In genomic region chr1:184918227-184918888, GRCm38 (mm10) we compare ENCODE assay signal across 10 mouse cellular contexts. TPM values are rescaled to one million over a fixed set of nuclear protein-coding genes. Genes with fewer than 3 reads are reported as not detected.
A peak's percentile ranks its signal among the peaks of the same experiment; 100 is the strongest.
DNase-seq lines count a peak whose midpoint lies in the region; ATAC-seq and TF ChIP-seq lines count a peak whose summit lies in the region.
"Had no signal": no experiment of that assay in that cellular context is flagged by ENCODE, and none has a peak within 500 bp of the region (broad histone marks: within the 10 kb centered on the region; RNA-seq: fewer than 3 reads in every experiment).

No protein-coding gene starts in this region.

- 0 out of 2 replicates have a peak, but pooled peaks cover 2% of the 10 kb centered on the region for H3K27me3 ChIP-seq in E14TG2a.4 (ENCODE audit: insufficient read depth, low read length)
- H3K27me3 ChIP-seq: heart, embryonic 13.5 days had no signal

- H3K9me3 ChIP-seq in E14TG2a.4 (ENCODE audit: low read length) = no peaks in the 10 kb centered on the region
- H3K9me3 ChIP-seq: heart, embryonic 13.5 days had no signal

- DNase-seq in left cerebral cortex, adult 2 months (ENCODE audit: extremely low spot score in 1 of 2, low spot score in 2 of 2) = no peak
- DNase-seq in left cerebral cortex, postnatal 25 days (ENCODE audit: low spot score in 2 of 2) = no peak
- DNase-seq in brain, adult 2 months (ENCODE audit: low read depth, low spot score) = peak; percentile 36
- no peak for DNase-seq in urinary bladder, adult 18-20 months (ENCODE audit: low spot score in 2 of 2)
- no peak for DNase-seq in urinary bladder, adult 2 months (ENCODE audit: low spot score)
- no peak for DNase-seq in cerebellum, adult 18-20 months
- DNase-seq: kidney, postnatal 14 days had no signal

- H3K27ac ChIP-seq in left cerebral cortex, adult 2 months = no peak overlapping the region
- H3K27ac ChIP-seq: heart, embryonic 13.5 days had no signal

- intact Hi-C loops in left cerebral cortex, adult 2 months (cut with DNase I) = no loop called here
- intact Hi-C loops in left cerebral cortex, postnatal 25 days (cut with DNase I) = no loop called here

- 0 out of 2 replicates have a peak, but pooled peaks cover 2% of the 10 kb centered on the region for H3K4me1 ChIP-seq in E14TG2a.4 (replicated peaks; ENCODE audit: low read depth, low read length)
- H3K4me1 ChIP-seq: heart, embryonic 13.5 days had no signal

- peak; percentile 57 for TF ChIP-seq CTCF in left cerebral cortex, adult 2 months (IDR thresholded peaks at IDR 0.05)
- TF ChIP-seq CTCF in E14TG2a.4 (conservative IDR thresholded peaks at IDR 0.05; ENCODE audit: low read length) = peak; percentile 81

- peak; percentile 93 for ATAC-seq in megakaryocyte progenitor cell, adult 5-6 weeks (replicated peaks; ENCODE audit: poor library complexity)

- no peaks in the 10 kb centered on the region for H3K36me3 ChIP-seq in E14TG2a.4 (ENCODE audit: insufficient read depth, low read length)

- no peak overlapping the region for H3K4me3 ChIP-seq in left cerebral cortex, adult 2 months
- no peak overlapping the region for H3K4me3 ChIP-seq in E14TG2a.4 (replicated peaks; ENCODE audit: low read length)
- H3K4me3 ChIP-seq: heart, embryonic 13.5 days had no signal

RNA-seq across cellular contexts. Expression of gene C130074G19Rik, which starts 35.3 kb away (rescaled TPM):
- total RNA-seq in left cerebral cortex, adult 2 months (2021) = 10 to 100 TPM; 37.6 to 46.2 TPM
- total RNA-seq in left cerebral cortex, postnatal 25 days (2021) = 10 to 100 TPM; 33.0 to 36.5 TPM
- not detected in 2 replicates for total RNA-seq in megakaryocyte progenitor cell, adult 5-6 weeks (2015)
- total RNA-seq in megakaryocyte progenitor cell, adult 5-6 weeks (2017) = not detected in 2 replicates
- polyA plus RNA-seq in urinary bladder, adult 2 months (2012; rRNA removed) = 12.2 and 22.0 TPM in 2 replicates

Comparison
In these comparisons a context has a peak if more than half of its experiments do, and no peak if none do; other contexts are left out.
1. RNA of gene C130074G19Rik, which starts 35.3 kb away (total RNA-seq): 37.6 to 46.2 TPM in left cerebral cortex, adult 2 months and 33.0 to 36.5 TPM in left cerebral cortex, postnatal 25 days; not detected in megakaryocyte progenitor cell, adult 5-6 weeks; every median in the first group is over 10 times any median in the second.